Mouse (Mus musculus): ENCODE measurements around the gene Ilkap. TPM values are rescaled to one million over a fixed set of nuclear protein-coding genes. Genes with fewer than 3 reads are reported as not detected.

Gene Ilkap
- polyA plus RNA-seq, 1 experiment from 2014 or later: 132 TPM

DNA sequence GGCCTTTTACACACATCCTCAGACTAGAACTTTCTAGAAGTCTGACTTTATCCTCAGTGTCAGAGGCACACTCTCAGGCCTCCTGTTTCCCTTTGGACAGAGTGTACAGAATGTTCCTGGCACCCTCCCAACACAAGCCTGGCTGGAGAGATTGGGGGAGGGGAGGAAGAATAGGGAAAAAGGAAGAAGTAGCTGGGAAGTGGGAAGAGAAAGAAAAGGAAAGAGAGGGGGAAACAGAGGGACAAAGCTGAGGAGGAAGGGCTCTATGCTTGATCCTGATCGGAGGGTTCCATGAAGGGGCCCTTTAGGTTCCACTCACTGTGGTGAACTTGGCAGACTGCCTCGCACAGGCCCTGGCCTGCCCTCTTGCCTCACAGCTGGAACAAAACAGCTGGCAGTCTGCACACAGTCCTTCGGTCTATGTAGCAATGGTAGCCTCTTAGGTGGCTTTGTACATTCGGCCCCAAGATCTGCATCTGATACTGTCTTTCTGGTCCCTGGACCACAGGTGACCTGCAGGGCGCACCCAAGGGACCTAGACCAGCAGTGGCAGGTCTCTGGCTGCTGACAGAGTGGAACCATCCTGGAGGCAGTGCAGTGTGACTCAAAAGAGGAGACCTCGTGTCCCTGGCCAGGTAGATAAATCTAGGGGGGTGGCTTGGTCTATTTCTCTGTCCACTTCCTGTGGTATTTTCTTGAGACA lies 37.9 kb upstream of the Ilkap start:
- DNase-seq (ENCODE audit: low spot score): peak; percentile 54
- Histone ChIP-seq H3K4me2 (replicated peaks) (no peak overlapping the region), H3K9ac (no peak overlapping the region), H3K36me3 (replicated peaks; ENCODE audit: control insufficient read depth, insufficient read depth) (peaks cover 56% of the 10 kb centered on the region), H3K9me3 (ENCODE audit: control insufficient read depth, low read length) (no peaks in the 10 kb centered on the region), H3K4me3 (replicated peaks; ENCODE audit: low read length) (no peak overlapping the region), H3K27me3 (ENCODE audit: control insufficient read depth, insufficient read depth, low read length) (no peaks in the 10 kb centered on the region), H3K4me1 (replicated peaks; ENCODE audit: control insufficient read depth, insufficient read depth, low read length) (peaks cover 13% of the 10 kb centered on the region; the same call in 1 of the 2 replicates), H3K27ac (peak overlapping the region; percentile 7; the same call in 1 of the 2 replicates)
- ATAC-seq (ENCODE audit: low FRiP score): peak; percentile 48; the same call in 1 of the 2 replicates
- WGBS: 70% methylated on average over 6 of the region's 6 CpGs

DNA sequence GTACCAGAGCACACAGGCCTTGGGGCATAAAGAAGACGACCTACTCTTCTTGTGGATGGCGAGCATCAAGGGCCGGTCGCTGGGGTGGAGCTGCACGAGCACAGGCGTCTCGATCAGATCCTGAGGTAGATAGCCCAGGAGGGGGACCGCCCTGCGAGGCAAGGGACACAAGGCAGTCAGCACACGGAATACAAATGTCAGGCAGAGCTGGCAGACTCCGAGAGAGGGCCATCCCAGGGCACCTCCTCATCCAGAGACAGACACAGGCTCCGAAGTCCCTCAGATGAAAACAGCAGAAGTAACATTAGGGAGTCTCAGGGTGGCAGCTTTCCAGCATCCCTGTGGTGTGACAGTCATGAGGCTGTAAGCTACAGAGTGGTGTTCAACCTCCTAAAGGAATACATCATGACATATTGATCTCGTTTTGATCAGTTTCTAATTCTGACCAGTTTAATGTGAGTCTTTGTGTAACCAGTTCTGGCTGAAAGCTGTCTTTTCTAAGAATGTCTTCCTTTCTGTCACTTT lies 37.1 kb upstream of the Ilkap start:
- no peak for DNase-seq (ENCODE audit: low spot score)
- WGBS: 80% methylated on average over 13 of the region's 13 CpGs
- ATAC-seq (ENCODE audit: low FRiP score): no peak
- no peaks in the 10 kb centered on the region for H3K27me3 ChIP-seq (ENCODE audit: control insufficient read depth, insufficient read depth, low read length)
- H3K27ac ChIP-seq: no peak overlapping the region
- no peak overlapping the region for H3K4me2 ChIP-seq (replicated peaks)
- no peak overlapping the region for H3K4me3 ChIP-seq (replicated peaks; ENCODE audit: low read length)
- H3K9ac ChIP-seq: no peak overlapping the region
- peaks cover 13% of the 10 kb centered on the region; the same call in 1 of the 2 replicates for H3K4me1 ChIP-seq (replicated peaks; ENCODE audit: control insufficient read depth, insufficient read depth, low read length)
- H3K9me3 ChIP-seq (ENCODE audit: control insufficient read depth, low read length): no peaks in the 10 kb centered on the region
- H3K36me3 ChIP-seq (replicated peaks; ENCODE audit: control insufficient read depth, insufficient read depth): peaks cover 57% of the 10 kb centered on the region

DNA sequence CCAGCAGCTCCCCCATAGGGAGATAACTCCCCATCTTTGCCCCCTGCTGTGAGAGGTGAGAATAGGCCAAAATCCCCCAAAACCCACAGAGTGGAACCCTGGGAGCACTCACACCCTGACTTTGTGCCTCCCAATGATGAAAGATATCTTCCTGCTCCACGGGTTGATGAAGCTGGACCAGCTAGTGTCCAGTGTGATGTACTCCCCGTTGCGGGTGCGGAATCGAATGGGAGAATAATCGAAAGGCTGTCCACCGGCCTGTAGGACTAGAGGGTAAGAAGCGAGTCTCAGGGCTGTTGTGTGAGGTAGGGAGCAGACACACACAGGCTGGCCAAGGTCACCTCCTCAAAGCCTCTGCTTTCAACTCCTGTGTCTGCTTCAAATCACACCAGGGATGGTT lies 36.3 kb upstream of the Ilkap start:
- H3K9me3 ChIP-seq (ENCODE audit: control insufficient read depth, low read length): no peaks in the 10 kb centered on the region
- no peak overlapping the region for H3K4me3 ChIP-seq (replicated peaks; ENCODE audit: low read length)
- H3K4me2 ChIP-seq (replicated peaks): no peak overlapping the region
- no peak overlapping the region for H3K27ac ChIP-seq
- H3K4me1 ChIP-seq (replicated peaks; ENCODE audit: control insufficient read depth, insufficient read depth, low read length): peaks cover 13% of the 10 kb centered on the region; the same call in 1 of the 2 replicates
- H3K9ac ChIP-seq: no peak overlapping the region
- H3K27me3 ChIP-seq (ENCODE audit: control insufficient read depth, insufficient read depth, low read length): no peaks in the 10 kb centered on the region
- 97% methylated on average over 8 of the region's 8 CpGs for WGBS
- DNase-seq (ENCODE audit: low spot score) (no peak), ATAC-seq (ENCODE audit: low FRiP score) (no peak)
- peaks cover 51% of the 10 kb centered on the region for H3K36me3 ChIP-seq (replicated peaks; ENCODE audit: control insufficient read depth, insufficient read depth)

DNA sequence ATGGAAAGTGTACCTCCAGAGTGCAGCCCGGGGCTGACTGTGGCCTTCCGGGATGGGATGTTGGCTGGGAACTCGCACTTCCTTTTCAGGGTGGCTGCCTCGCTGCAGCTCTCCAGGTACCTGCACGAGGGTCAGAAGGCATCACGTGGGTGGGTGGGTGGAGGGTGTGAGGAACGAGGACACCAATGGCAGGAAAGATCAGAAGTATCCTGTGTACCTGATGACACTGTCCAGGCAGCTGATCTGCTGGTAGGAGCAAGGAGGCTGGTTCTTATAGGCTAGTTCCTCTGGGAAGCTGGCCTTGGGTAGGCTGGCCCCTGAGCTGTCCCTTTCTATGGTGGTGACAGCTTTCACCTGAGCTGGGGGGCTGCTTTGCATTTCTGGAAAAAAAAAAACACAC lies 32.1 kb upstream of the Ilkap start:
- Histone ChIP-seq H3K27me3 (ENCODE audit: control insufficient read depth, insufficient read depth, low read length) (no peaks in the 10 kb centered on the region), H3K9ac (no peak overlapping the region), H3K36me3 (replicated peaks; ENCODE audit: control insufficient read depth, insufficient read depth) (peaks cover 62% of the 10 kb centered on the region), H3K4me2 (replicated peaks) (no peak overlapping the region), H3K27ac (no peak overlapping the region), H3K4me1 (replicated peaks; ENCODE audit: control insufficient read depth, insufficient read depth, low read length) (0 out of 2 replicates have a peak, but pooled peaks cover 2% of the 10 kb centered on the region), H3K9me3 (ENCODE audit: control insufficient read depth, low read length) (no peaks in the 10 kb centered on the region), H3K4me3 (replicated peaks; ENCODE audit: low read length) (no peak overlapping the region)
- WGBS: 92% methylated on average over 7 of the region's 7 CpGs
- no peak for DNase-seq (ENCODE audit: low spot score)
- ATAC-seq (ENCODE audit: low FRiP score): no peak

DNA sequence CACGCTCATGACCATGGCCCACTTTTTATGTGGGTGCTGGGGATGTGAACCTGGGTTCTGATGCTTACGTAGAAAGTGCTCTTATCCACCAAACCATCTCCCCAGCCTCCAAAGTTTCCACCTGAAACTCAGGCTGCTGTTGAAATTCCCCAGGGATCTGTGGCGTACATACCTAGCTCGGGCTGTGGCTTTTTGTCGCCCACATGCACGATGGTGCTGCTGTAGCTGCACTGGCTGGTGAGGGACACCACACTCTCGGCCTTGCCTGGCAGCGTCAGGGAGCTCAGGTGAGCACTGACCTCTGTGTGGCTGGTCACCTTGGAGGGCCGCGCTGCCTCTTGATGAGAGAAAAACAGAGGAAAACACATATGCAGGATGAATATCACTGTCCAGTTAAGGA lies 30.6 kb upstream of the Ilkap start:
- no peak overlapping the region for H3K9ac ChIP-seq
- no peak overlapping the region for H3K4me2 ChIP-seq (replicated peaks)
- no peak for DNase-seq (ENCODE audit: low spot score)
- H3K27me3 ChIP-seq (ENCODE audit: control insufficient read depth, insufficient read depth, low read length): no peaks in the 10 kb centered on the region
- H3K4me1 ChIP-seq (replicated peaks; ENCODE audit: control insufficient read depth, insufficient read depth, low read length): no peaks in the 10 kb centered on the region
- 93% methylated on average over 10 of the region's 10 CpGs for WGBS
- peaks cover 57% of the 10 kb centered on the region for H3K36me3 ChIP-seq (replicated peaks; ENCODE audit: control insufficient read depth, insufficient read depth)
- no peak for ATAC-seq (ENCODE audit: low FRiP score)
- H3K4me3 ChIP-seq (replicated peaks; ENCODE audit: low read length): no peak overlapping the region
- H3K9me3 ChIP-seq (ENCODE audit: control insufficient read depth, low read length): no peaks in the 10 kb centered on the region
- H3K27ac ChIP-seq: no peak overlapping the region

DNA sequence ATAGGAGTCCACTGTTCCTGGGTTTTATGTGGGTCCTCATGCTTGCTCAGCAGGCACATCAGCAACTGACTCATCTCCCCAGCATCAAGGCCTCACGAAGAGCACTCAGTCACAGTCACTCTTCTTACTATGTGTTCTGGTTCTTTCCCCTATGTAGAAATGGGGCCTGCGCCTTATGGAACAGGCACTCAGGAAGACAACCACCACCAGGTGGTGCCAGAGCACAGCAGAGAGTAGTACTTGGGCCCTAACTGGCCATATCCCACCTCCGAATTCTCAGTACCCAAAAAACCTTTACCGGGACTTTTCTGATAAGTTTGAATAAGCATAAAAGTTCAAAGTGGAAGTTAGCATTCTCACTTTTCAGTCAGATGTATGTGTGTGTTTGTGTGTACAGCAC lies 30.0 kb upstream of the Ilkap start:
- WGBS: 41% methylated on average over 4 of the region's 4 CpGs

DNA sequence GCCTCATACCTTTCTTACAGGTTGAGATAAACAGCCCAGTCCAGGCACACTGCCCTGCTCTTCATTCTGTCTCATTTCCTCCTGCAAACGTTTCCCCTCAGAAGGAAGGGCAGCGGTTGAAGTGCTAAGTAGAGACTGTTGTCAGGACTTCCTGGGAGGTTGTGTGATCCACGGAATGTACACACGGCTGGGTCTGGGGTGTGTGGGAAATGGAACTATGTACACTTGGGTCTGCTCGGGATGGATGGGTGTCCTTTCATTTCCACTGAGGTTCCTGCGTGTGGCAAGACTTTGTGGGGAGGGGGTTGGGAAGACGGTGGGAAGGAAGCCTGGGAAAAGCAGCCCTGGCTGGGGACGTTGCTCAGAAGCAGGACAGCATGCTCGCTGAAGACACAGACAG lies 27.8 kb upstream of the Ilkap start:
- Histone ChIP-seq H3K4me1 (replicated peaks; ENCODE audit: control insufficient read depth, insufficient read depth, low read length) (no peaks in the 10 kb centered on the region), H3K9ac (no peak overlapping the region), H3K4me2 (replicated peaks) (no peak overlapping the region), H3K27me3 (ENCODE audit: control insufficient read depth, insufficient read depth, low read length) (no peaks in the 10 kb centered on the region), H3K9me3 (ENCODE audit: control insufficient read depth, low read length) (no peaks in the 10 kb centered on the region), H3K27ac (no peak overlapping the region), H3K36me3 (replicated peaks; ENCODE audit: control insufficient read depth, insufficient read depth) (peaks cover 43% of the 10 kb centered on the region), H3K4me3 (replicated peaks; ENCODE audit: low read length) (no peak overlapping the region)
- DNase-seq (ENCODE audit: low spot score) (no peak), ATAC-seq (ENCODE audit: low FRiP score) (no peak)
- 88% methylated on average over 9 of the region's 9 CpGs for WGBS

More for the DNA sequence above, 30.0 kb upstream of the Ilkap start:
- Histone ChIP-seq H3K36me3 (replicated peaks; ENCODE audit: control insufficient read depth, insufficient read depth) (peaks cover 58% of the 10 kb centered on the region), H3K4me1 (replicated peaks; ENCODE audit: control insufficient read depth, insufficient read depth, low read length) (no peaks in the 10 kb centered on the region), H3K4me2 (replicated peaks) (no peak overlapping the region), H3K27ac (no peak overlapping the region), H3K27me3 (ENCODE audit: control insufficient read depth, insufficient read depth, low read length) (no peaks in the 10 kb centered on the region), H3K9ac (no peak overlapping the region), H3K9me3 (ENCODE audit: control insufficient read depth, low read length) (no peaks in the 10 kb centered on the region), H3K4me3 (replicated peaks; ENCODE audit: low read length) (no peak overlapping the region)
- DNase-seq (ENCODE audit: low spot score) (peak; percentile 85), ATAC-seq (ENCODE audit: low FRiP score) (peak; percentile 77; the same call in 1 of the 2 replicates)

DNA sequence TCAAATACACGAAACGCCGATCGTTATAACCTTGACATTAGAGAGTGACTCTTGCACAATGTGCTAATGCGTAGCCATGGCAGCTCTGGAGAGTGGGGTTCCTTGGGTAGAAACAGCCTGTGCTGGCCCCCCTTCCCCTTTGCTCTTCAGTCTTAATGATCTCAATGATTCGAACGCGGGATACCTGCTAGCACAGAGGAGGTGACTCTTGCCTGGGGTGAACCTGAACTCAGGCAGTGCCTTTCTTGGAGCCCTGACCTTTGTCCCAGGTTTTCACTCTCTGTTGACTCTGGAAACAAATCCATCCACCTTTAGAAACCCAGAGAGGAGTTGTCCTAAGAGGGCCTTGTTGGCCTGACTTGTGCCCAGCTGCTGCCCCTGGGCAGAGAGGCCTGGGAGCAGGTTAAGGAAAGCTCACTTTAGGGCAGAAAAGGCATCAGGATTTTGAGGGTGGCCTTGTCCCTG lies 22.0 kb upstream of the Ilkap start:
- DNase-seq (ENCODE audit: low spot score): no peak
- Histone ChIP-seq H3K4me1 (replicated peaks; ENCODE audit: control insufficient read depth, insufficient read depth, low read length) (no peaks in the 10 kb centered on the region), H3K27ac (no peak overlapping the region), H3K36me3 (replicated peaks; ENCODE audit: control insufficient read depth, insufficient read depth) (peaks cover 31% of the 10 kb centered on the region), H3K4me3 (replicated peaks; ENCODE audit: low read length) (no peak overlapping the region), H3K4me2 (replicated peaks) (no peak overlapping the region), H3K9me3 (ENCODE audit: control insufficient read depth, low read length) (no peaks in the 10 kb centered on the region), H3K27me3 (ENCODE audit: control insufficient read depth, insufficient read depth, low read length) (no peaks in the 10 kb centered on the region), H3K9ac (no peak overlapping the region)
- no peak for ATAC-seq (ENCODE audit: low FRiP score)
- WGBS: 91% methylated on average over 8 of the region's 8 CpGs

DNA sequence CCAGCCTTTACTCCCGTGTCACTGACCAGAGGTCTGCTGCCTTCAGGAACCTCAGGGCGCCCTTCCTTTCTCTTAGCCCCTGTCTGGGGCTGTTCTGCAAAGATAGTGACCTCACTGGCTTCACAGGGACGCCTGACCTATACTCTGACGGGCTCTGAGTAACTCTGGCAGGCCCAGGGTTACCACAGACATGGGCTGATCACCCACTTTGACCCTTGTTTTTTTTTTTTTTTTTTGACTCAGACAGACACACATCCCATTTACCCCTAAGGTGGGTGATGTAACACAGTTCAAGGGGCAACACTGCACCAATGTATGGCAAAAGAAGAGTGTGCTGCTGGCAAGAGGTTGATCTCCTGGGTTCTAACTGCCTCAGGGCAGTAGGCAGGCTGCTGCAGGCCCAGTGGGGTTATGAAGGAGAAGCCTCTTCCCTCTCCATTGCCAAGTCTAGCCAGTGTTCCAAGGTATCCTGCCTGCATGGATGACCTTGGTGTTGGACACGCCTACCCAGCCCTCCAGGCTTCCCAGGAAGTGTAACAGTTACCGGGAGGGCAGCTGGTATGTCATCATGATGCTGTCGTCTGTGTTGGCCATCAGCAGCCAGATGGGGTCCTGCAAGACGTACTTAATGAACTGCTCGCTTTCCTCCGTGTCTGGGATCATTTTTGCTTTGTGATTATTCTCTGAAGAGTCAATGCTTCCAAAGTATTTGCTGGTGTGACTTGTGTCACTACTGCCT lies 21.4 kb upstream of the Ilkap start:
- H3K4me3 ChIP-seq (replicated peaks; ENCODE audit: low read length): no peak overlapping the region
- no peak for ATAC-seq (ENCODE audit: low FRiP score)
- no peak overlapping the region for H3K4me2 ChIP-seq (replicated peaks)
- H3K4me1 ChIP-seq (replicated peaks; ENCODE audit: control insufficient read depth, insufficient read depth, low read length): 0 out of 2 replicates have a peak, but pooled peaks cover 5% of the 10 kb centered on the region
- H3K27me3 ChIP-seq (ENCODE audit: control insufficient read depth, insufficient read depth, low read length): no peaks in the 10 kb centered on the region
- WGBS: 60% methylated on average over 10 of the region's 10 CpGs
- H3K27ac ChIP-seq: no peak overlapping the region
- DNase-seq (ENCODE audit: low spot score): no peak
- H3K36me3 ChIP-seq (replicated peaks; ENCODE audit: control insufficient read depth, insufficient read depth): peaks cover 28% of the 10 kb centered on the region
- no peaks in the 10 kb centered on the region for H3K9me3 ChIP-seq (ENCODE audit: control insufficient read depth, low read length)
- H3K9ac ChIP-seq: no peak overlapping the region
